Mouse (Mus musculus) embryonic facial prominence, embryonic 11.5 days (tissue): ENCODE data around the gene Lypd1. TPM values are rescaled to one million over a fixed set of nuclear protein-coding genes. Genes with fewer than 3 reads are reported as not detected.

Experiments
- ATAC-seq: fragments of 200-750 bp; cut with Nextera tagmentation; replicated peaks from 2 replicates; pipeline ENCODE4 v1.8.0; 2017; ENCODE audit warnings: low read depth; ENCODE audit not compliant: insufficient number of reproducible peaks, low FRiP score, low TSS enrichment
- DNase-seq: peaks from one replicate; pipeline ENCODE4 v3.0.0-alpha.2; 2015; ENCODE audit warnings: low spot score
- H3K27ac ChIP-seq: fragments of 300-500 bp; sonication (generic); replicated peaks from 2 replicates; pipeline ENCODE4 v1.5.1; 2014; ENCODE audit warnings: mild to moderate bottlenecking, low read depth, low read length, control low read depth
- H3K27me3 ChIP-seq: fragments of 300-500 bp; sonication (generic); 2 replicates; pipeline ENCODE4 v1.6.1; 2014; ENCODE audit warnings: mild to moderate bottlenecking, low read length, moderate library complexity, mixed read lengths; ENCODE audit not compliant: control insufficient read depth, insufficient read depth
- H3K36me3 ChIP-seq: fragments of 300-500 bp; sonication (generic); replicated peaks from 2 replicates; pipeline ENCODE4 v1.6.1; 2014; ENCODE audit warnings: low read depth, mild to moderate bottlenecking, low read length, moderate library complexity, mixed read lengths; ENCODE audit not compliant: control insufficient read depth, insufficient read depth
- H3K4me1 ChIP-seq: fragments of 300-500 bp; sonication (generic); 2 replicates; pipeline ENCODE4 v1.6.1; 2014; ENCODE audit warnings: low read length, mixed read lengths; ENCODE audit not compliant: control insufficient read depth, insufficient read depth
- H3K4me2 ChIP-seq: fragments of 300-500 bp; sonication (generic); 2 replicates; pipeline ENCODE4 v1.6.1; 2014; ENCODE audit warnings: low read depth, mild to moderate bottlenecking, control low read depth, low read length, moderate library complexity
- H3K4me3 ChIP-seq: fragments of 300-500 bp; sonication (generic); 2 replicates; pipeline ENCODE4 v1.5.1; 2014; ENCODE audit warnings: low read depth, low read length, control low read depth
- H3K9ac ChIP-seq: fragments of 300-500 bp; sonication (generic); replicated peaks from 2 replicates; pipeline ENCODE4 v1.6.1; 2014; ENCODE audit warnings: mild to moderate bottlenecking, control low read depth, low read length
- H3K9me3 ChIP-seq: fragments of 300-500 bp; sonication (generic); replicated peaks from 2 replicates; pipeline ENCODE4 v1.6.1; 2016; ENCODE audit warnings: mild to moderate bottlenecking, low read length, inconsistent platforms, mixed read lengths; ENCODE audit not compliant: control insufficient read depth
- WGBS: fragments of 180-500 bp; shearing (Covaris S2); extraction: QIAGEN DNeasy Blood & Tissue Kit; methylation state at CpG from one replicate; pipeline ENCODE4 v1.1.7; 2014; 5-methylcytosine and 5-hydroxymethylcytosine counted together
- polyA plus RNA-seq: library from polyadenylated mRNA; unstranded; fragments of >200 nt; fragmentation: Nextera tagmentation; extraction: Ambion mirVana; gene quantifications from 2 replicates; pipeline ENCODE4 v1.2.1, GENCODE M21; 2014

Lypd1 gene
- polyA plus RNA-seq, 1 experiment from 2014 or later = 11.7 TPM

DNA sequence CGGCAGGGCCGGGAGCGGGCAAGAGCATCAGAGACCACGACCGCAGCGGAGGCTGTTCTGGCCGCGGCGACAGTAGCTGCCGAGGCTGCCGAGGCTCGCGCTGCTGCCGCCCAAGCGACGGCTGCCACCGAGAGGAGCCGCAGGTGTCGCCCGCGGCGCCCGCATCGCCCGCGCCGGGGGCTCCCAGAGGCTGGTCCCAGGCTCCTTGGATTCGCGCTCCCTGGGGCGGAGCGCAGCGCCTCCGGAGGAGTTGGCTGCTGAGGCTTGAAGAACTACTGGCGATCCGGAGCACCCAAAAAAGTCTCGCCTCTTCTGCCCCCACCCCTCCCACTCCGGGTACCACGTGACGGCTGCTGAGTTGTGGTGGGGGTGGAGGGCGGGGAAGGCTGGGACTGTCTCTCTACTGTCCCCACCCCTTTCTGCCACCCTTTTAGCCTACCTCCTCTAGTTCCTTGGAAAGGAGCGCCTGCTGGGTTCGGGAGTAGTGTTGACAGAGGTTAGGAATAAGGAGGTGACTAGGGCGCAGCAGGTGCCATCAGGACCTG, 928 bp downstream of the Lypd1 start:
- DNase-seq (peak; percentile 28), ATAC-seq (peak; percentile 37; the same call in 1 of the 2 replicates)
- Histone ChIP-seq H3K27me3 (peaks cover 21% of the 10 kb centered on the region), H3K9me3 (no peaks in the 10 kb centered on the region), H3K27ac (no peak overlapping the region), H3K4me3 (peak overlapping the region; percentile 50), H3K4me2 (peak overlapping the region; percentile 92), H3K4me1 (peaks cover 2% of the 10 kb centered on the region; the same call in 1 of the 2 replicates), H3K36me3 (no peaks in the 10 kb centered on the region), H3K9ac (peak overlapping the region; percentile 19)
- under 1% methylated on average over 43 of the region's 43 CpGs for WGBS

- Histone ChIP-seq H3K36me3 (no peaks in the 10 kb centered on the region), H3K9ac (peak overlapping the region; percentile 19), H3K27me3 (peaks cover 21% of the 10 kb centered on the region), H3K9me3 (no peaks in the 10 kb centered on the region), H3K4me2 (peak overlapping the region; percentile 92), H3K4me1 (peaks cover 2% of the 10 kb centered on the region; the same call in 1 of the 2 replicates), H3K27ac (no peak overlapping the region), H3K4me3 (peak overlapping the region; percentile 50)
- under 1% methylated on average over 35 of the region's 35 CpGs for WGBS
- DNase-seq = peak; percentile 55
- peak; percentile 34 for ATAC-seq
These were observed 1.5 kb downstream of the Lypd1 start for GRCm38 (mm10) chr1:125911337-125911900.

- H3K27ac ChIP-seq = no peak overlapping the region
- 3% methylated on average over 9 of the region's 9 CpGs for WGBS
- no peak overlapping the region for H3K9ac ChIP-seq
- ATAC-seq (peak; percentile 34), DNase-seq (peak; percentile 31)
- peak overlapping the region; percentile 92 for H3K4me2 ChIP-seq
- H3K27me3 ChIP-seq = peaks cover 21% of the 10 kb centered on the region
- H3K36me3 ChIP-seq = no peaks in the 10 kb centered on the region
- peaks cover 2% of the 10 kb centered on the region; the same call in 1 of the 2 replicates for H3K4me1 ChIP-seq
- H3K9me3 ChIP-seq = no peaks in the 10 kb centered on the region
- H3K4me3 ChIP-seq = peak overlapping the region; percentile 50
These were observed 2.0 kb downstream of the Lypd1 start for GRCm38 (mm10) chr1:125910871-125911265.

GRCm38 (mm10) chr1:125910211-125910870, 2.6 kb downstream of the Lypd1 start:
- H3K27ac ChIP-seq = no peak overlapping the region
- WGBS = 5% methylated on average over 14 of the region's 14 CpGs
- ATAC-seq (peak; percentile 50), DNase-seq (peak; percentile 73)
- H3K4me1 ChIP-seq = peaks cover 2% of the 10 kb centered on the region; the same call in 1 of the 2 replicates
- H3K9me3 ChIP-seq = no peaks in the 10 kb centered on the region
- no peak overlapping the region for H3K4me3 ChIP-seq
- peaks cover 21% of the 10 kb centered on the region for H3K27me3 ChIP-seq
- no peaks in the 10 kb centered on the region for H3K36me3 ChIP-seq
- H3K9ac ChIP-seq = no peak overlapping the region
- peak overlapping the region; percentile 92 for H3K4me2 ChIP-seq

- Histone ChIP-seq H3K4me2 (no peak overlapping the region), H3K9ac (no peak overlapping the region), H3K27ac (no peak overlapping the region), H3K4me1 (no peaks in the 10 kb centered on the region), H3K36me3 (no peaks in the 10 kb centered on the region), H3K27me3 (no peaks in the 10 kb centered on the region), H3K4me3 (no peak overlapping the region), H3K9me3 (no peaks in the 10 kb centered on the region)
- ATAC-seq = no peak
- WGBS = 82% methylated on average over 9 of the region's 9 CpGs
- peak; percentile 15 for DNase-seq
These were observed 19.7 kb downstream of the Lypd1 start for GRCm38 (mm10) chr1:125893158-125893557.

GRCm38 (mm10) chr1:125870056-125870455, 42.8 kb downstream of the Lypd1 start:
- H3K4me1 ChIP-seq = no peaks in the 10 kb centered on the region
- H3K9ac ChIP-seq = no peak overlapping the region
- no peak for ATAC-seq
- H3K4me3 ChIP-seq = no peak overlapping the region
- no peak for DNase-seq
- no peaks in the 10 kb centered on the region for H3K9me3 ChIP-seq
- no peak overlapping the region for H3K27ac ChIP-seq
- no peak overlapping the region for H3K4me2 ChIP-seq
- H3K27me3 ChIP-seq = no peaks in the 10 kb centered on the region
- no peaks in the 10 kb centered on the region for H3K36me3 ChIP-seq
- WGBS = 43% methylated on average over 7 of the region's 7 CpGs

GRCm38 (mm10) chr1:125858631-125859030, 54.3 kb downstream of the Lypd1 start:
- DNase-seq = no peak
- no peak for ATAC-seq
- no peak overlapping the region for H3K4me2 ChIP-seq
- H3K36me3 ChIP-seq = no peaks in the 10 kb centered on the region
- no peak overlapping the region for H3K9ac ChIP-seq
- no peak overlapping the region for H3K27ac ChIP-seq
- no peaks in the 10 kb centered on the region for H3K9me3 ChIP-seq
- no peaks in the 10 kb centered on the region for H3K4me1 ChIP-seq
- WGBS = 80% methylated on average over 5 of the region's 5 CpGs
- no peak overlapping the region for H3K4me3 ChIP-seq
- H3K27me3 ChIP-seq = no peaks in the 10 kb centered on the region

GRCm38 (mm10) chr1:125854646-125855045, 58.3 kb downstream of the Lypd1 start:
- Histone ChIP-seq H3K36me3 (no peaks in the 10 kb centered on the region), H3K9me3 (no peaks in the 10 kb centered on the region), H3K4me3 (no peak overlapping the region), H3K4me1 (no peaks in the 10 kb centered on the region), H3K27ac (no peak overlapping the region), H3K27me3 (no peaks in the 10 kb centered on the region), H3K4me2 (no peak overlapping the region), H3K9ac (no peak overlapping the region)
- no peak for ATAC-seq
- 16% methylated on average over 5 of the region's 5 CpGs for WGBS
- DNase-seq = no peak
